Mouse (Mus musculus) splenic B cell, adult 2 months (primary cell): ENCODE data around the gene Aptx.

Experiments used
- DNase-seq: peaks from one replicate; pipeline ENCODE4 v3.0.0-alpha.2; 2011; ENCODE audit warnings: low read depth, low spot score
- H3K27me3 ChIP-seq: 2 replicates; pipeline ENCODE4 v1.6.1; 2012; ENCODE audit warnings: mild to moderate bottlenecking, low read length, moderate library complexity, mixed read lengths; ENCODE audit not compliant: control insufficient read depth, poor library complexity, insufficient read depth, severe bottlenecking
- H3K36me3 ChIP-seq: 2 replicates; pipeline ENCODE4 v1.6.1; 2012; ENCODE audit warnings: mild to moderate bottlenecking, low read length, moderate library complexity, mixed read lengths; ENCODE audit not compliant: control insufficient read depth, poor library complexity, insufficient read depth, severe bottlenecking

Gene Aptx

GRCm38 (mm10) chr4:40702797-40703709, at the start of gene Aptx:
Aptx (minus strand) TSS chr4:40703194.
- Histone ChIP-seq H3K27me3 (no peaks in the 10 kb centered on the region), H3K36me3 (no peaks in the 10 kb centered on the region; the same call in 1 of the 2 replicates)
- DNase-seq = peak; percentile 97

DNA sequence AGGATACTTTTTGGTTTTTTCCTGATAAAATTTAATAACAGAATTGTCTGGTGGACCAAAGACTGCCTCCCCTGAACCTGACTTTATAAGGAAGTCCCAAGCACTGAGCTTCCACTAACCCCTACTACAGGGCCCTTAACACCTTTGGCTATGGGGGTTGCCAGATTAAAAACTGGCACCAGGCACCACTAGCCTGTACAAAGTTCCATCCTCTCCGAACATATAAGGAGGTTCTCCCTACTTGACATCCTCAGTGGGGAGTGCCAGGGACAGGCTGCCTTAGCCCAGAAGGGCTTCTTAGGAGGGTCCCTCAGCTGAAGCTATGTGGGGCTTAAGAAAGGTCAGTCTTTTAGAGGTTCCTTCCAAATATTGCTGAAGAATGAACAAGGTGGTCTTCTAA, 32.4 kb upstream of the Aptx start:
- Histone ChIP-seq H3K27me3 (no peaks in the 10 kb centered on the region), H3K36me3 (peaks cover 22% of the 10 kb centered on the region)
- DNase-seq = no peak

GRCm38 (mm10) chr4:40731262-40731661, 28.3 kb upstream of the Aptx start:
- peak; percentile 8 for DNase-seq
- H3K27me3 ChIP-seq = no peaks in the 10 kb centered on the region

DNA sequence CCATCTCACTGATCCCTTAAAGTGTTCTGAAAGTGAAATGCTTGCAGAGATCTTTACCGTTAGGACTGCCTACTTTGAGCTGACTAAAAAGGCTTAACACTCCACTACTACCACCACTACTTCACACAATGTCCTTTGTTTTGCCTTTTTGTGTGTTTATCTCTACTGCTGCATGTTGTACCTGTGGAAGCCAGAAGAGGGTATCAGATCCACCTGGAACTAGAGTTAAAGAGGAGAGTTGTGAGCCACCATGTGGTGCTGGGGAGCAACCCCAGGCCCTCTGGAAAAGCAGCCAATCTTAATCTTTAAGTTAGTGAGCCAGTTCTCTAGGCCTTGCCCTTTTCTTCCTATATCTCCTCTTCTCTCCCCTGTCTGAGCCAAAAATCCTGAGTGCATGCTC, 24.3 kb upstream of the Aptx start:
- peak; percentile 40 for DNase-seq
- H3K27me3 ChIP-seq = no peaks in the 10 kb centered on the region
- peaks cover 34% of the 10 kb centered on the region for H3K36me3 ChIP-seq

More at GRCm38 (mm10) chr4:40731262-40731661, 28.3 kb upstream of the Aptx start:
- peaks cover 32% of the 10 kb centered on the region for H3K36me3 ChIP-seq

- H3K27me3 ChIP-seq = no peaks in the 10 kb centered on the region
- no peak for DNase-seq
- H3K36me3 ChIP-seq = peaks cover 29% of the 10 kb centered on the region
Observed at GRCm38 (mm10) chr4:40725554-40725953, 22.6 kb upstream of the Aptx start.

DNA sequence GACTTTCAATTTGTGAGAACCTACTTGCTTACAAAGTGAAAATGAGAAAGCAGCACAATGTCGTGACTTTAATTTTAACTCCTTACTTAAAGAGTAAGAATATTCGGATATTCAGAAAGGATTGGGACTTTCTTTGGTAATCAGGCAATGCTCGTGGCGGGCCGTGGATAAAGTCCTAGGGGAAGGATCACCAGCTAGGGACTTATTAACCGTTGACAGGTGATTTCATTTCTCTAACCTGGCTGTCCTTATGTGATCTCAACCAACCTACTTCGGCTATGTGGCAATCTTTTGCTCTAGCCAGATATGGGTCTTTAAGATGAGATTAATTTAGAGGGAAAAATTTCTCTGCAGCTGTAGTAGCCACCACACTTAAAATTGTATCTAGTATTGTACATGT, 22.1 kb upstream of the Aptx start:
- H3K36me3 ChIP-seq = peaks cover 29% of the 10 kb centered on the region
- DNase-seq = no peak
- H3K27me3 ChIP-seq = no peaks in the 10 kb centered on the region

DNA sequence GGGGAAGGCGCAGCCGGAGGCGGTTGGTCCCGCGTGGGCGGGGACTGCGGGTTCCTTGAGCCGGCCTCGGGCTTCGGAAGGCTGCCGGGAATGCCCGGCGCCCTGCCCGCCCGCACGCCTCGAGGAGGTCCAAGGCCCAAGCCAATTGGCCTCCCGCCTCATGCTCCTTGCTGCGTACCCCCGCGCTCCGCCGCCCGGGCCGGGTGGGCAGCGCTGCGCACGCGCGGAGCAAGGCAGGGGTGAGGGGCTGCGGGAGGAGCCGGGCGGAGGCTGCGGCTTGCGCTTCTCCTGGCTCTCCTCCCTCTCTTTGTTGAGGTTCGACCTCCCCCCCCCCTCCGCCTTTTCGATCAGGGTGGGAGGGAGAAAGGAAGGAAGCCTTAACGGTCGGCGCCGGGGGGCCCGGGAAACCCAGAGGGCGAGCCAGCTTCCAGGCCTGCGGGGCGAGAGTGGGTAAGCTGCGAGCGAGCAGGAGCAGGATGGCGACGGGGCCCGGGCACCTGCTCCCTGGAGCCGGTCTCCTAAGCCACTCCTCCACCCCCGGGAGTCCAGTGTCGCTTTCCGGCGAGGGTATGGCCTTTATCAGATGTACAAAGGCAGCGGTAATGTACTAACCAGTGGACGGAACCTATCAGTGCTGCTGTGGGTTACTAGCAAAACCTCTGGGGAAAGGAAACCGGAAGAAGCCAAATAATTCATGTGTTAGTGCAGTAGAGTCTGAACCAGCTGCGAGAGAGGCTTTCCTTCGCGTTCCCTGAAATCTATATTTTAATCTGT, 19.9 kb upstream of the Aptx start:
- peak; percentile 86 for DNase-seq
- peaks cover 17% of the 10 kb centered on the region for H3K36me3 ChIP-seq

GRCm38 (mm10) chr4:40722011-40722666, 19.1 kb upstream of the Aptx start, which contains the start of gene Dnaja1:
Dnaja1 (plus strand) TSS chr4:40722150.
- peak; percentile 98 for DNase-seq
- peaks cover 15% of the 10 kb centered on the region for H3K36me3 ChIP-seq
- H3K27me3 ChIP-seq = no peaks in the 10 kb centered on the region

More for the DNA sequence above, 19.9 kb upstream of the Aptx start:
- no peaks in the 10 kb centered on the region for H3K27me3 ChIP-seq

GRCm38 (mm10) chr4:40720910-40721309, 17.9 kb upstream of the Aptx start:
- peaks cover 7% of the 10 kb centered on the region for H3K36me3 ChIP-seq
- peak; percentile 23 for DNase-seq
- no peaks in the 10 kb centered on the region for H3K27me3 ChIP-seq

DNA sequence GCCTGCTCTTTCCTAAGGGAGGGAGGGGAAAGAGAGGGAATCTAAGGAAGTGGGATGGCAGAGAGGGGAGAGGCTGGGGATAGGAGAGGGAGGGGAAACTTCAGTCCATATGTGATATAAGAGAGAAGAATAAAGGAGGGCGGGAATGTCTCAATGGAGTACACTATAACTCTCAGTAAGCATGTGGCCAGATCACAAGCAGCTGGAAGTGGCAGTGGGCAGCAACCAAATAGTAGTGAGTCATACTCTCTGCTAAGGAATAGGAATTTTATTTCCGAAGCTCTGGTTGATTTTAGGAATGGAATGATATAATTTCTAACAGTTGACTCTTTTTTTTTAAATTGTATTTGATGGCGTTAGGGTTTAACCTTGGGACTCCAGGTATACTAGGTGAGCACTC, 14.1 kb upstream of the Aptx start:
- Histone ChIP-seq H3K36me3 (no peaks in the 10 kb centered on the region), H3K27me3 (no peaks in the 10 kb centered on the region)
- DNase-seq = no peak

DNA sequence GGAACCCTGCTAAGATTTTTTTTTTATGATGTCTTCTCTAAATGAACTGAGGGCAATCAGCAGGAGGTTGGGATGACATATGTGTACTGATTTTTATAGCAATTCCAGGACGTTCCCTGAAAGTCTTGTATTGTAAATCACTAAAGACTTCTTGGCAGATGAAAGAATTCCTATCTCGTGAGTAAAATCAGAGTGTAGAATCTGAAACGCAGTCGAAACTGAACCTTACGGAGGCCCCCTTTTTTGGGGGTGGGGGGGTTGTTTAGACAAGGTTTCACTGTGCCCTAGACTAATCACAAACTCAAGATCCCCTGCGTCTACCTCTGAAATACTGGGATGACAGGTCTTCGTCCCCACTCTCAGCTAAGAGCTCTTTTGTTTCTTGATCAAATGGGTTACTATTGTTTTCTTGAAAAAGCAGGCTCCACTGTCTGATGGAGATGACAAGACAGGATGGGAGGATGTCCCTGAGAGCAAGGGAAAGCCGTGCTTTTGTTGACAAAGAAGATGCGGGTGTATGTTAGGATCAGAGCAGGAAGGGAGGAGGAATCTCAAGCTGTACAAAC, 799 bp upstream of the Aptx start:
- no peaks in the 10 kb centered on the region for H3K27me3 ChIP-seq
- no peaks in the 10 kb centered on the region; the same call in 1 of the 2 replicates for H3K36me3 ChIP-seq
- DNase-seq = peak; percentile 11

- DNase-seq = no peak
- no peaks in the 10 kb centered on the region for H3K27me3 ChIP-seq
- no peaks in the 10 kb centered on the region; the same call in 1 of the 2 replicates for H3K36me3 ChIP-seq
Observed at GRCm38 (mm10) chr4:40701796-40702195, 1.2 kb downstream of the Aptx start.

DNA sequence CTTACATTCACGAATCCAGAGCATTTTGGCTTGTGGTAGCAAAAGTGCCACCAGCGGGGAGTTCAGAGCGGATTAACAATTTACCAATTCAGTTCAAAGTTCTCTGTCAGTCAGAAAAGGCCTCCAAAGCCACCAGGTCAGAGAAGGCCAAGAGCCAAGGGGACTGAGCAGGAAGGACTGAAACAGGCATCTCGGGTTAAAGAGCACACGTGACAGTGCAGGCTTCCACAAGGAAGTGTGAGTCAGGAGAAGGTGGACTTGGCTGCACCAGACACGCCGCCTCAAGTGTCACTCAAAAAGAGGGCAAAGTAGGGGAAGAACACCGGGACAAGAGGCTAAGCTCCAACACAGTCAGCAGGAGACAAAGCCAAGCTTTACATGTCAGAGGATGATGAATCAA, 2.8 kb downstream of the Aptx start:
- Histone ChIP-seq H3K27me3 (no peaks in the 10 kb centered on the region), H3K36me3 (peaks cover under 1% of the 10 kb centered on the region)
- no peak for DNase-seq

- peaks cover 3% of the 10 kb centered on the region for H3K36me3 ChIP-seq
- no peak for DNase-seq
- H3K27me3 ChIP-seq = no peaks in the 10 kb centered on the region
Observed at GRCm38 (mm10) chr4:40697059-40697458, 5.9 kb downstream of the Aptx start.
